Mouse (Mus musculus) CD4-positive helper T cell, adult 2 months (primary cell): ENCODE data around the gene App.

Source experiments
- DNase-seq: peaks from one replicate; pipeline ENCODE4 v3.0.0-alpha.2; 2012; ENCODE audit warnings: low read depth, missing footprints, low spot score

Gene App

DNA sequence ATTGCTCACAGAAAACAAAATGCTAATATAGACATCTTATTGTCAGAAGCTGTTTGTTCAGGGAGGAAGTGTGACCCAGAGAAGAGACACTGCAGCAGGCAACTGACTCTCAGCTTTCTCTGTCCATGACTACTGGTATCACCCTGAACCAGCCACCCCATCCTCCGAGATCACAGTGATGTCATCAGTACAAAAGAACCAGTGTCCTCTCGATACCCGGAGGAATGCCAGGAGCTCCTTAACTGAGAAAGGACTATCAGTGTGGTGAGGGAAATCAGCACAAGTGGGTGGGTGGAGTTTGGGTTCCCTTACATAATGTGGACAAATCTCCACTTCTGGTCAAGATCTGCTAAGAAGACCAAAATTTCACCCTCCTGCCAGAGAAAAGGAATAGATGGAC lies 150.5 kb downstream of the App start:
- no peak for DNase-seq

DNA sequence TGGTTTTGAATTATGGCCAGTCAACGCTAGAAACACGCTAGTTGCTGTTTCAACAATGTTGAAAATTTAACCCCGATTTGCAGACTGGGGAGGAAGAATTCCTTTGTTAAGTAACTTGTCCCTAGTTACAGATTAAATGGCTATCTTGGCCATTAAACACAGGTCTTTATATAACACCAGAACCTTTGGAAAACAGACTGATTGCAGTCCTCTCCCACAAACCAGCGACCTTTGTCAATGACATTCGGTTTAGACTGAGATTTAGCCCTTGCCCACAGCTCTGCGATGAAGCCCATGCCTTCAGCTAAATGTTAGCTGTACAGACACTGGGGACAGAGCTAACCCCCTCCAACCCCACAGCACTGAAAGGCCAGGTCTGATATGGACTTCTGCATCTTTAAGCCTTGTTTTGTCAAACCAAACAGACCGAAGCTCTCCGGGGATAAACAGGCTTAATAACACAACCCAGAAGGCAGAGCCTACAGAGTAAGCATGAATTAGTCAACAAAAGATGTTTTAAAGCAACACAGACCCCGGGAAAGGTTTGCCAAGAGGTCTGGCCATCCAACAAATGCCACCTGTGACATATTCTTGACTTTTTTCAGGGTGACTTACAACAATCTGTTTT lies 152.8 kb downstream of the App start:
- DNase-seq, result no peak

- DNase-seq, result no peak
Measured at GRCm38 (mm10) chr16:85019273-85019672, 154.3 kb downstream of the App start.

- no peak for DNase-seq
Measured at GRCm38 (mm10) chr16:85017845-85018244, 155.7 kb downstream of the App start.

DNA sequence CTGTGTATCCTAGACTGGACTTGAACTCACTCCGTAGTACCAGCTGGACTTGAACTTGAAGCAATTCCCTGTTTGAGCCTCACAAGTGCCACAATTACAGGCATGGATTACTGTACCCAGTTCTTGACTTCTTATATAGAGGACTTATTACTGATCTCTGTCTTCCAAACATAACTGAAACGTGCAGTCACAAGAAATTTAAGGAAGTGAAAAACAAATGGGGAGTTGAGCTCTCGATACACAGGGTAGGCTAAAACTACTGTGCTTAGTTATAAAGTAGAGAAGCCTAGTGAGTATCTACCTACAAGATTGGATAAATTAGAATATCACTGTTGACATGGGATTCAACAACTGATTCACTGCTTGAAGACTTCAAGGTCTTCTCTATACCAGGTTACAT lies 160.9 kb downstream of the App start:
- no peak for DNase-seq

GRCm38 (mm10) chr16:85012172-85012571 lies 161.4 kb downstream of the App start:
- no peak for DNase-seq

GRCm38 (mm10) chr16:85010651-85011050 lies 162.9 kb downstream of the App start:
- no peak for DNase-seq

GRCm38 (mm10) chr16:85008866-85009645 lies 164.5 kb downstream of the App start:
- no peak for DNase-seq

- no peak for DNase-seq
Measured at GRCm38 (mm10) chr16:85001939-85002556, 171.5 kb downstream of the App start.

DNA sequence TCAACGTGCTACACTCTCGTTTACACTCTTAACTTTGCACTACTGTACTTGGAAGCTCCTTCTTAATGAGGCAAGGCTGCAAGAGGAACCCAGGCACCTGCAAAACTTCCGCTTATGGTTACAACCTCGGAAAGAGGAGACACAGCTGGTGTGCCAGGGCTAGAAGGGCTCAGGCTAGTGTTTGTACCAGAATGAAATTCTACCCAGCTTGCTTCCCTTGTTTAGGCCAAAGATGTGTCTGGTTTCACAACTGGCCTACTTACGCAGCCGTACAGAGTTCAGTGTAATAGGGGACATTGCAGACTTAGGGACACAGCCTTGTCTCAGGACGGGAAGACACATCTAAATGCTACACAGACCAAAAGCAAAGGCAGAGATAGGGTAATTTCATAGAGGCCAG lies 173.3 kb downstream of the App start:
- DNase-seq, result no peak

- DNase-seq, result no peak
Measured at GRCm38 (mm10) chr16:84997551-84997950, 176.0 kb downstream of the App start.

DNA sequence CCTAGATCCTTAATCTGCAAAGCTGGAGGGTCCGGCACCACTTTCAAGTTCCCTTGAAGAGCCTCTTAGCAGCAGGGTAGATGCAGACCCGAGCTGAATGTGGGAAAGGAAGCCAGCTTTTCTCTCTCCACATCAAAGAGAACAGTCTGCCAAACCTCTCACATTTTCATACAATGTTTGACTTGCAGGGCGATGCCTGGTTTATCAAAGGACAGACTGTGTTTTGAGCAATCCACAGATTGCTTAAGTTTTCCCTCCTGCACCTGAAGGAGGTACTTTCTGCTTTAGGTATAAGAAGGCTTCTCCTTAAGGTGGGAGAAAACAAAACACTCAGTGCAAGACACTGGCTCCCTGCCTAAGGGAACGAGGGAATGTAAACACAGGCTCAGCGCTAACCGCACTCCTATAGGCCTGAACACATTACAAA lies 178.1 kb downstream of the App start:
- peak; percentile 40 for DNase-seq

- DNase-seq, result no peak
Measured at GRCm38 (mm10) chr16:84992888-84993287, 180.7 kb downstream of the App start.

DNA sequence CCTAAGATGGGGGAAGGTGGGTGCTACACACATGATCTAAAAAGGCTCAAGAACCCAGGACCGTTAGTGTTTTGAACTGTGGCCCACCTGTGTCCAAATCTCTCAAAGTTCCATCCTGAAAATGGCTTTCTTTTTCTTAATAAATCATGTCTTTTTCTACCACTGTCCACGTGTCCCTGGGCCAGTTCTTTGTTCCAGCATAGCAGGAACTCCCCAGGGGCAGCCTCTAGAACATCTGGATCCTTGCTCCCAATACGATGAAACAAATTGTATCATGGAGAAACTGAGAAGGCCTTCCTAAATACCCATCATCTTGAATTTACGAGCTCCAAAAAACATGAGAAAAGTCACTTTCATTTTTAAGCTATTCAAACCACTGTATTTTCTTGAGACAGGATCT lies 182.6 kb downstream of the App start:
- DNase-seq, result no peak

GRCm38 (mm10) chr16:84989938-84990337 lies 183.6 kb downstream of the App start:
- peak; percentile 25 for DNase-seq

DNA sequence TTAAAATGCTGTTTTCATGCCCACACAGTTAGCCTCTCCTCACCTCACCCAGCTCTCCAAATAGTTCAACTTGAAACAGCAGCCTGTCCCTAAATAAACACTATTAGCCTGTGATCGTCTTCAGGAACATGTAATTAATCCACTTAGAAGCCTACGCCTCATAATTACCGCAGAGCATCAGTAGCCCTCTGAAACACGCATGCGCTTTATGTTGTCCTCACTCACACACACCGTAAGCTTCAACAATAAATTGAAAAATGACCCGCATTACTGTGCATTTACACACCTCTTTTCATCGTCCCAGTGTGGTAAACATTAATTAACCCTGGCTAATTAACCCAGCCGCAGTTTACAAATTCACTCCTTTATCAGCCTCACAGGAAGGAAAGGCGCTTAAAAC lies 184.1 kb downstream of the App start:
- DNase-seq, result no peak

DNA sequence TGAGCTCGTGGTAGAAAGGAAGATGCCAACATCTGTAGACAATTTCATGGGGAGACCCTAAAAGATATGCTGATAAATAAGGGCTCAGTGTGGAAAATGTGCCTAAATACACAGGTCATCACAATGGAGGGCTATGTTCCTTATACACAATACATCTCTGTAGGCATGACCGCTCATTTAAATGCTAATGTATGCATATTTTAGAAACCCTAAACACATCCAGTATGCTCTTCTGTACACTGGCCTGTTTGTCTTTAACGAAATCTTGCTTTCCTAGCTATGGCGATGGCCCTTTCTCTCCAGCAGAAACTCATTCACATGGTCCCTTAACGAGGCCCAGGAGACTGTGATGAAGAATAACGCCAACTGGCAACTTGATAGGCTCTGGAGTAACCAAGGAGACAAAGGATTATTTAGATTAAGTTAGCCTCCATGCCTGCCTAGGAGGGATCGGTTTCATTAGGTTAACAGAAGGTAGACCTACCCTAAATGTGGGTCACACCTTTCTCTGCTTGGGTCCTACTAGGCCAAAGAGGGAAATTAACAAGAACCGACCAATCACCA lies 185.8 kb downstream of the App start:
- DNase-seq, result no peak

- DNase-seq, result no peak
Measured at GRCm38 (mm10) chr16:84986016-84986631, 187.4 kb downstream of the App start.

DNA sequence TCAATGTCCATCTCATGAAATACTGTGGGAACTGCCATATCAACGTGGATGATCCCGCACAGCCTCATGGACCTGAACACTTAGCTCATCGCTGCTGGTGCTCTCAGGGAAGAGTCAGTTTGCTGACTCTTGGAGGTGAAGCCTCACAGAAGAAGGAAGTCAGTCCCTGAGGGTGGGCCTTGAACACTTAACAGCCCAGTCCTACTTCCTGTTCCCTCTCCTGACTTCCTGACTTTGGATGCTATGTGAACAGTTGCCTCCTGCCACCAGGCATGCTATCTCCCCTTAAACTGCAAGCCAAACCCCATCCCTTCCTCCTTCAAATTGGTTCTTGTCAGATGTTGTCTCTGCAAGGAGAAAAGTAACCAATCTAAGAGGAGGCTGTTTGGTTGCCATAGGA lies 188.2 kb downstream of the App start:
- DNase-seq, result no peak

GRCm38 (mm10) chr16:84983428-84983827 lies 190.1 kb downstream of the App start:
- no peak for DNase-seq

DNA sequence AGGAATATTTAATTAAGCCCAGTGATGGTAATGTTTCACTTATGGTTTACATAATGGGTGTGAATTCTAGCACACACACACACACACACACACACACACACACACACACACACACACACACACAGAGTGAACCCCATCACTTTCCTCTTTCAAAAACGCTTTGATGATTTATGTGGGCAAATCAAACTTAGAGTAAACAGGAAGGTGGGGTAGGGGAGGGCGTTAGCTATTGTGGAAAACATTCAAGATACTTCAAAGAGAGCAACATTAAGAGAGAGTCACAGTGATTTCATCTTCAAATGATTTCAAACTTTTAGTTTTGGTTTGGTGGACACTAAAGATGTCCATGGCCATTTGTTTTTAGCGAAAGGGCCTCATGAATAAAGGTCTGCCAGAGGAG lies 191.0 kb downstream of the App start:
- DNase-seq, result peak; percentile 81

DNA sequence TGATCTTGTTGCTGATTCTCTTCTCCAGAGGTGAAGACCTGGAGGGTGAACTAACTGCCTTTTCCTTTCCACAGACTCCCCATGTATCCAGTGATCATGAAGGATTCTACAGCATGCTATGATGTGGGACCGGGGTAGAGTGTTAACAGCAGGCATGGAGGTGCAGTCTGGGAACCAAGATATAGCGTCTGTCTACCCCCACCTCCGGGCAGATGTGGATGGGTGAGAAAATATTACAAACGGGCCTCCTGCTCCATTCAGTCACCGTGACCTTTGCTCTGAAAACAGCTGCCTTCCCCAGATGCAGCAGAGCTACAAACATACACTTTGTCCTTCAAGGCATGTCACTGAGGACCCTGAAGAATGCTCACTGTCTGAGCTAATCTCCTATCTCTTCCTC lies 195.0 kb downstream of the App start:
- no peak for DNase-seq
